Mouse (Mus musculus) yolk sac, embryonic 10.5 days (tissue): Measurements from ENCODE around the gene Akap9.
A peak's percentile ranks its signal among the peaks of the same experiment; 100 is the strongest.
"Not testable (repeated sequence)": the region's sequence is repeated elsewhere in the genome, so short reads cannot be mapped to it uniquely, and the experiment has no call there.

Source experiments
- DNase-seq: peaks from one replicate; pipeline ENCODE4 v3.0.0-alpha.2; 2017; ENCODE audit warnings: low spot score

The Akap9 gene

DNA sequence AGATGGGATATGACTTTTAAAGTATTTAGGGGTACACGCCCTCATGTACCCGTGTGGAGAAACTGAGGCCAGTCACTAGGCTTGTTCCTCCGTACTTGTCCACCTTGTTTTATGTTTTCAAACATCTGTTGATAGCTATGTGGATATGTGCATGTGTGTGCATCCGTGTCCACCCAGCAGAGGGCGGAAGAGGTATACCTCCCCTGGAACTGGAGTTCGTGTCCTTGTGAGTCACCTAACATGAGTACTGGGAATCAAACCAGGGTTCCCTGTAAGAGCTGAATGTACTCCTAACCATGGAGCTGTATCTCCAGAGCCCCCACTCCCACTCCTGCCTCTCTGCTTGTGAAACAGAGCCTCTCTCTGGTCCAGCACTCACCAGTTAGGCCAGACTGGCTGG, 112.5 kb downstream of the Akap9 start:
- DNase-seq = no peak

GRCm38 (mm10) chr5:4040922-4041321, 113.1 kb downstream of the Akap9 start:
- no peak for DNase-seq

GRCm38 (mm10) chr5:4060313-4060712, 132.5 kb downstream of the Akap9 start:
- no peak for DNase-seq

- no peak for DNase-seq
These were observed 138.7 kb downstream of the Akap9 start for GRCm38 (mm10) chr5:4066476-4067115.

GRCm38 (mm10) chr5:4067203-4067602, 139.3 kb downstream of the Akap9 start:
- no peak for DNase-seq

- DNase-seq = no peak
These were observed 151.2 kb downstream of the Akap9 start for GRCm38 (mm10) chr5:4079086-4079485.

DNA sequence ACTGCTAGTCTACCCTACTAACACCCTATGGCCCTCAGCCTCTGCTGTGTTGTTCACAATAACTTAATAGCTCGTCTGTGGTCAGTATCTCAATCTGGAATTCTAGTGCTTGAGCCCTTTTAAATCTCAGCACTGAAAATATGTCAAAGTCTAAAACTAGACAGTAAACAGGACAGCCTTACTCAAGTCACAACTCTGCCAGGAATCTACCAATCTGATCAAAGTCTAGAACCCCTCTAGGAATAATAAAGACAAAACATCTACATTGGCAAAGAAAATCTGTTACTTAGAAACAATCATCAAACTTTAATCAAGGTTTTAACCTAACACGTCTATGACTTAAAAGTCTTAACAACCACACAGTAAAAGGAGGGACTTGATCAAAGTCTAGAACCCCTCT, 153.0 kb downstream of the Akap9 start:
- no peak for DNase-seq

DNA sequence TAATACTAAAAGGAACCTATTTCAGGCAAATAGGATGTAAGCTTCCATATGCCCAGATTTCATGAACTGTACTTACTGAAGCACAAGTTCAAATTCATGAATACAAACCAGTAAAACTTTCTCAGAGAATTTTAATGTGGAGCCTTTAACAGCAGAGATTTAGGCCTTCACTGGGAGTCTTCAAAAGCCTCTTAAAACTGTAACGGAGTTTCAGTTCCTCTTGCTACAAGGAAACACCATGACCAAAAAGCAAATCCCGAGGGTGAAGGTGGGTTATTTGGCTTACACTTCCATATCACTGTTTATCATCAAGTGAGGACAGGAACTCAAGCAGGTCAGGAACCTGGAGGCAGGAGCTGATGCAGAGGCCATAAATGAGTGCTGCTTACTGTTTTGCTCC, 153.7 kb downstream of the Akap9 start:
- DNase-seq = no peak

DNA sequence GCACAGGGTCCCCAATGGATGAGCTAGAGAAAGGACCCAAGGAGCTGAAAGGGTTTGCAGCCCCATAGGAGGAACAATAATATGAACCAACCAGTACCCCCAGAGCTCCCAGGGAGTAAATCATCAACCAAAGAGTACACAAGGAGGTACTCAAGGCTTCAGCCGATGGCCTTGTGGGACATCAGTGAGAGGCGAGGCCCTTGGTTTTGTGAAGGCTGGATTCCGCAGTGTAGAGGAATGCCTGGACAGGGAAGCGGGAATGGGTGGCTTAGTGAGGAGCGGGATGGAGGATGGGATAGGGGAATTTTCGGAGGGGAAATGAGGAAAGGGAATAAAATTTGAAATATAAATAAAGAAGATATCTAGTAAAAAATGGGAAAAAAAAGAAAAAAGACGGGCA, 157.1 kb downstream of the Akap9 start:
- peak; percentile 15 for DNase-seq

- DNase-seq = no peak
These were observed 158.5 kb downstream of the Akap9 start for GRCm38 (mm10) chr5:4086309-4086708.

- DNase-seq = no peak
These were observed 160.3 kb downstream of the Akap9 start for GRCm38 (mm10) chr5:4088190-4088589.

- DNase-seq = no peak
These were observed 166.6 kb downstream of the Akap9 start for GRCm38 (mm10) chr5:4094471-4094870.

- DNase-seq = no peak
These were observed 173.2 kb downstream of the Akap9 start for GRCm38 (mm10) chr5:4101031-4101430.

GRCm38 (mm10) chr5:4101770-4102169, 173.9 kb downstream of the Akap9 start:
- no peak for DNase-seq

DNA sequence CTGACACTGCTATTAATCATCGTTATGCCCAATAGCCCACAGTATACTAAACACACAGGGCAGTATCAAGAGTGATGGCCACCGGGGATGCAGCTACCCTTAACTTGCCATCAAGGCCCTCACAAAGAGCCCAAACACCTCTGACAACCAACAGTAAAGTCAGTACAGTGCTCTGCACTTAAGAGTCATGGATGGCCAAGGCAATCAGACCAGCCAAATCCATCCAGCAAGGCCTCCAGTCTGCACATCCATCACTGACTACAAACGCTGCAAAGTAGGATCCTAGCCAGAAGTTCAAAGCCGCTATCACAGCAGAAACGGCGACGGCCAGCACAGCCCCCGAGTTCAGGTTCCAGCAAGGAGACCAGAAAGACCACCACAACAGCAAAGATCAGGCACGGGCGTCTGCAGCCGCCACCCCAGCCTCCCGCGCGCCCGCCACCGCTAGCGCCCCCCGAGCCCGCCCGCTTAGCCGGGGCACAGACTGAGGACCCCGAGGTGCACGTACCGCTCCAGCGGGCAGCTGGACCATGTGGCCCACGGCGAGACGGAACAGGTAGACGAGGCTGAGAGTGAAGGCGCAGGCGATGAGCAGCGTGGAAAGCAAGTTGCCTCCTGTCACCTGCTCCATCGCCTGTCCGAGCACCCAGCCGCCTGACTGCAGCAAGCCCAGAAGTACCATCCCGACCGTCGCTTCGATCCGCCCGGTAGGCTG, 175.9 kb downstream of the Akap9 start:
- no peak for DNase-seq

DNA sequence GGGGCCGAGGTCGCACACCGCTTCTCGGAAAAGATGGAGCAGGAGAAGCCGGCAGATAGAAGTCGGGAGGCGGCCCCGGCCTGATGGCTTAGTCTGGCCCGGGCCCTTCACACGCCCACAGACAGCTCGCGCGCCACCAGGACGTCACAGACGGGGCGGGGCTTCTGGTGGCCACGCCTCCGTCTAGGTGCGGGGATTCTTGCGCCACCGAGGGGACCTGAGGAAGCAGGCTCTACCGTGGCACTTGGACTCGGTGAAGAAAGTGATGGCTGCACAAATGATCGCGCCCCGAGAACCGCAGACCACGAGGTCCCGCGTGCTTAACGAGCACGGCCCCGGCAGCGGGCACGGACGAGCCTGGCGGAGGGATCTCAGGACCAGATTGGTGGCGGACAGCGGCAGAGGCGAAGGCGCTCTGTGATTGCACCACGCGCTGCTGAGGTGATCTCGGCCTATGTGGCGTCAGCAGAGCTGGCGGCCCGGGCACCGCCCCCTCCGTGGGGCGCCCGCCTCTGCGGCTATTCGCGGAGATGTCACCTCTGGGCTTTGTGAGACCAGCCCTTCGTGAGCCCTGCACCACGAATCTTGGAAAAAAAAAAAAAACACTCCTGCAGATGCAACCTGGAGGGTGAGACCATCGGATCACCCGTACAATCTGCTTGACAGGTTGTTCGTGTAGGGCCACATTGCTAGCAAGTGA, 176.6 kb downstream of the Akap9 start, which contains the start of gene Cyp51:
Cyp51 (minus strand) TSS at position 406 of the 700 bp plus-strand sequence.
- peak; percentile 93 for DNase-seq

- no peak for DNase-seq
These were observed 177.9 kb downstream of the Akap9 start for GRCm38 (mm10) chr5:4105651-4106186.

- not testable (repeated sequence) for DNase-seq
These were observed 179.2 kb downstream of the Akap9 start for GRCm38 (mm10) chr5:4107056-4107455.

DNA sequence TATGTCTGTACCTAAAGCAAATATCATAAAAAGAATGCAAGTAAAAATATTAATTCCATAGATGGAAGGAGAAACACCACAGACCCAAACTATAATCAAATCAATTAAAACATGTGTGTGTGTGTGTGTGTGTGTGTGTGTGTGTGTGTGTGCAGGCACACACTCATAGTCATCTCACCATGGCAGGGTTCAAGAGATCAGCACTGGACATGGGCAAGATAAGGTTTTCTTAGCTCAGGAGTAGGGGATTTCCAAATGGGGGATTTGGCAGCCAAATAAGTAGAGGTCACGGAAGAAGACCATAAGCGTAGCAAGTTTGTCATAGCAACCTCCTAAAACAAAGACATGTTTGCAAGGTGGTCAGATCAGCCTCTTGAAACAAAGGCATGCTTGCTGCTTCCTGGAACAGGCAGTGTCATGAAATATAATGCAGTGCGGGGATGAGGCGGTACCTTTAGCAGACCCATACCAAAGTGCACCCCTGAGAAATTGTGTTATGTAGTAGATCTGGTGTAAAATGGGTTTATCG, 184.8 kb downstream of the Akap9 start:
- no peak for DNase-seq
